Mouse (Mus musculus): Measurements from ENCODE around the gene Mast4.

Mast4 gene

DNA sequence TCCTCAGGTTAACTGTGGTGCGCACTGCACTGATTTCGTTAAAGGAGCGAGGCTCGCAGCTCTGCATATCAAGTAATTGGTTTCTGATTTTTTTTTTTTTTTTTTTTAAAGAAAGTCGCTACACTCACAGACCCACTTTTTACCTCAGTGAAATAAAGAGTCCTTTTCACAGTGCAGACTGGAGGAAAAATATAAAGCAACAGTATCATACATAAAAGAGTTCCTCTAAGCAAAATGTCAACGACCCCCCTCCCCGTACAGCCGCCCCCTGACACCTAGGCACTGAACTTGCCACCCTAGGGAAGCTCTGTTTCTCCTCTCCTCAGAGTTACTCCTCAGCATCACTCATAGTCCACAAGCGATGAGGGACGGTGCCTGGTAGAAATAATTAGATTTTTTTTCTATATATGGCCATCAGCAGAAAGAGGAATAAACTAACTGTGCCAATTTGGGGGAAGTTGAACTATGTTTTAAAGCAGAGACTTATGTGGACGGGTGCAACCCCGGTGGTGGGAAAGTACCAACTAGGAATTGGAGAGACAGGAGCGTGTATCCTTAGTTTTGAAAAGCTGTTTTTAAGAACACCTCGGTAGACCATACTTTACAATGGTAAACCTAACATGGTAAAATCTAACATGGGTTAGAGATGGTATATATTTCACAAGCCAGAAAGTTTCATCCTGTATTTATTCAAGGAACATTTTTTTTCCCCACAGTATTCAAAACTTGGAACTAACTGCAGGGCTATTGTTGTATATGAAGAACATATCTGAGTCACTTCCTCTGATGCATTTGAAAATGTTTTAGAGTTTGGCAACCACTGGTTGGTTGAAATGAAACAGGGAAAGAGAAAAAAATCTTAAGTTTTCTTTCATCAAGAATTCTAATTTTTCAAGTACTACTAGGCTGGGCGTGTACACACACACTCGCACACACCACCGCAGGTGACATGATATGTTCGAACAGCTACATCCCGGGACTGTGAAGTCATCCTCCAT lies 375.7 kb downstream of the Mast4 start:
- no peak for DNase-seq

DNA sequence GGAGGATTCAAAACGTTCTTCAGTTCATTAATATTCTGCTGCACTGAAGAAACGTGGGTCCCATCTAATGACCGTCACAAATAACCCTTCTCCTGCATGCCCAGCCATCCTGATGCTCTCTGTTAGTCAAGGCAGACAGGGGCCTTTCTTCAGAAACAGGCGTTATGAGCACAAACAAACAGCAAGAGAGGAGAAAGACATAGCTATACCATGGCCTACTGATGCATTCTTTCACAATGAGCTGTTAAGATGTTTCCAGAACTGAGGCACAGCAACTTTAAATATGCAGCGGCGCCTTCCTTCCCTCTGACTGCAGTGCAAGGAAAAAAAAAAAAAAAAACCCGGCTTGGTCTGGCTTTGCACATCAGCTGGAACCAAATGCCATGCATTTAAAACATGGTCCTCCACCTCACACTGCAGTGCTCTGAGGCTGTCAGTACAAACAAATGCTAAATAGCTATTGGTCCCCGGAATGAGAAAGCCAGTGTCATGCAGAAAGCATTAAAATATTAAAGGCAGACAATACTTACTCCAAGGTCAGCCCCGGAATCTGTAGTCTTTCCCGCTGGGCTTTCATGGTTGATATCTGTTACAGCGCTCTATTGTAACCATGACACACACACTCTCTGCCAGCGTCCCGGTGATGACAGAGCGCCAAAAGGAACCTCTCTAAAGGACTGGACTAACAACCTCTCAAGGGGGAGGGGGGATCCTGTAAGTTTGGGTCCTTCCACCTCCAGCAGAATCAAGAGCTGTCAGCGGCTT lies 376.6 kb downstream of the Mast4 start:
- peak; percentile 2 to 6 for DNase-seq

DNA sequence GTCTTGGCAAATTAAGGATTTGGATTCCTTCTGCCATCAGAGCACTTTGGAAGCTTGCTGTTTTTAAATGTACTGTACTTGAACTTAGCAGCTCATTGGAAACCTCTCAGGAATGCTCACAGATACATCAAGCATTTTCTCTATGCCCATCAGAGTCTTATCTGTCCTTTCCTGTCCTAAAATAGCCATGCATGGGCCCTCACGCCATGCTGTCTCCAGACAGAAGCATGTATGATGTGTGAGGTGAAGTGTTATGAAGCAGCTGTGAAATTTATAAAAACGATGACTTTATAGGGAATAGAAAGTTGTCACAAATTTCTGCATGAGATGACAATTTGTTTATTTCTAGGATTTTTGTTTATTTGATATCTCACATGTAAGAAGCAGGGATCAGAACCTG lies 378.8 kb downstream of the Mast4 start:
- DNase-seq = no peak

DNA sequence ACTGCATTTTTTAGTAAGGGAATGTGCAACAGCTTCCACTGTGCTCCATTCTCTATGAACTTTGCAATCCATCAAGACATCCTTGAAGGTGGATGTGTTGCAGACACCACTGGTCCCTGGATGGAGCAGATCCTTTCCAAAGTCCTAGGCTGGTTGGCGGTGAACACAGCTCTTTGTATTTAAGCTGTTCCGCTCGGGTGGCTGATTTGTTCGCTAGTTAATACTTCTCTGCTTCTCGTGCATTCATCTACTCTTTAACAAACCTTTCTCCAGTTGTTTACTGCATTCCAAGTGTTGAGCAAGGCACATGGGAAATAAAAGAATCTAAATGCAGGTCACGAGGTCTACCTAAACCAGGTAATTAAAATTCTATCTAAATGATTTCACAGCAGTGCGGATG lies 384.5 kb downstream of the Mast4 start:
- DNase-seq = peak; percentile 9 to 31

DNA sequence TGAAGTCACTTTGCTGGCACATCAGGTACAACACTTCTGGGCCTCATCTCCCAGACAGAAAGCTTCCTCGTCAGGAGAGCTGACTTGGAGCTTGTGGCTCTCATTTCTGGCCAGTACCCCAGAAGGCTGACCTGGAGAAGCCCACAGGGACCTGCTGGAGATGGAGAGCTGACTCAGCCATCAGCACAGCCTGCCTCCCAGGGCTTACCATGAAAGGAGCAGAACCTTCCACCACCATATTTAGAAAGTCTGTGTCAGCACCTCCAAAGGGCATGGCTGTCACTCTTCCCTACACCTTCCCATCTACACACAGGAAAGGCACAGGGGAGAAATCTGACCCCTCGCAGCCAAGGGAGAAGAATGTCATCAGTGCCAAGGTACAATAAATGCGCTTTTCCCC lies 385.3 kb downstream of the Mast4 start:
- DNase-seq = no peak

DNA sequence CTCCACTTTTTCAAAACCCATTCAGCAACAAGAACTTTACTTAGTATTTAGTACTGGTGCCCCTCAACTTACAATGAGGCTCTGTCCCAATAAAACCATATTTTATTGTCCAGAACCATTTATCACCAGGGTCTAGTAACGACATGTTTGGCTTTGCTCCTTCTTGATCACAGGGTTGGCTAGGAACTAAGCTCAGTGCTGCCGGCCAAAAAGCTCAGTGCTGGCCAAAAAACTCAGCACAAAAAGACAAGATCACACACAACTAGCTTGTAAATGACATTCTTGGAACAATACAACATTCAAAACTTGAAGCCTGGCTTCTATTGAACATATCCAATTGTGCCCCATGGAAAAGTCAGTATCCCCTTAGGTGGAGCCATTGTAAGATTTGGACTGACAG lies 386.8 kb downstream of the Mast4 start:
- DNase-seq = no peak

- no peak for DNase-seq
These were observed 388.1 kb downstream of the Mast4 start for GRCm38 (mm10) chr13:102946024-102946821.

GRCm38 (mm10) chr13:102945450-102945849 lies 388.8 kb downstream of the Mast4 start:
- no peak for DNase-seq

DNA sequence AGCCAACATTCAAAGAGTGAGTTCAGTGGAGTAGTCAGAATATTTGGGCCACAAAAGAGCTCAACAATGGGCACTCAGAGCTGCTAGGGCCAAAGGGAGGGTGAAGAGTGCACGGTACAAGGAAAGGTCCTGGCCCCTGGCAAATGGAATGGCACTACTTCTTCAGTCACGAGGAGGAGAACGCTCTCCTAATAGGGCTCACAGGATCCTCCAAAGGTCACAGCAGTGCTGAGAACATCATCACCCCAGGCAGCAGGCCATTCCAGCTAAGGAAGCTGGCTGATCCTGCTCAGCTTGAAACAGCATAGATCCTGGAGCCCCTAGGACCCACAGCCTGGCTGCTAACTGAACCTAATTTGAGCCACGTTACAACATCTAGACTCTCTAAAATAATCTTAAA lies 389.8 kb downstream of the Mast4 start:
- peak; percentile 35 to 49 for DNase-seq

DNA sequence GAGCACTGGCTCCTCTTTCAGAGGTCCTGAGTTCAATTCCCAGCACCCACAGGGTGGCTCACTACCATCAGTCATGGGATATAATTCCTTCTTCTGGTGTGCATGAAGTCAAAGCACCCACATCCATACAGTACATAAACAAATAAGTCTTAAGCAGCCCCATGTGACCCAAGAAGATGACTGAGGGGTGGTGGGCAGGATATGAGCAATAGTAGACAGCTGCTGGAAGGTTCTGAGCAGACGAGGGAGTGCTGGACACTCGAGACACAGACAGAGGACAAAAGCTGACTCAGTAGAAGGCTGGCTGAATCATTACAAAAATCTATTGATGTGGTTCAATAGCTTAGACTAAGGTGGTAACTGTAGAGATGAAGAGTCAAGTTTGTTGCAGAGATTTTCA lies 391.7 kb downstream of the Mast4 start:
- no peak for DNase-seq

- no peak for DNase-seq
These were observed 393.8 kb downstream of the Mast4 start for GRCm38 (mm10) chr13:102940476-102940875.

- DNase-seq = no peak
These were observed 398.1 kb downstream of the Mast4 start for GRCm38 (mm10) chr13:102936233-102936632.

DNA sequence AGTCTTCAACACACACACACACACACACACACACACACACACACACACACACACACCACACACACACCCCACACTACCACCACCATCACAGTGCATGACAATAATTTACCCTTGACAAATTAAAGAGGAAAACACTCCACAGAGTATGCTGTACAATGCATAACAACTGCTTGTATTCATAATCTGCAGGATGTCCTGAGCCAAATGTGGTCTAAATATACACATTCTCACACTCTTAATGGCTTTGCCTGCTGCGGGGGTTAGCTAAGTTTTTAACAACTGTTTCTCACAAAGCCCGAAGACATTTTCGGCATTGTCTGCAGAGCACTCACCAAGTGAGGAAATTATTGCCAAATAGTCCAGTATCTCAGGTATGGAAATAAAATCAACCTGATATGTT lies 398.5 kb downstream of the Mast4 start:
- no peak for DNase-seq

GRCm38 (mm10) chr13:102933702-102934101 lies 400.6 kb downstream of the Mast4 start:
- no peak for DNase-seq

GRCm38 (mm10) chr13:102932434-102932833 lies 401.9 kb downstream of the Mast4 start:
- no peak for DNase-seq

DNA sequence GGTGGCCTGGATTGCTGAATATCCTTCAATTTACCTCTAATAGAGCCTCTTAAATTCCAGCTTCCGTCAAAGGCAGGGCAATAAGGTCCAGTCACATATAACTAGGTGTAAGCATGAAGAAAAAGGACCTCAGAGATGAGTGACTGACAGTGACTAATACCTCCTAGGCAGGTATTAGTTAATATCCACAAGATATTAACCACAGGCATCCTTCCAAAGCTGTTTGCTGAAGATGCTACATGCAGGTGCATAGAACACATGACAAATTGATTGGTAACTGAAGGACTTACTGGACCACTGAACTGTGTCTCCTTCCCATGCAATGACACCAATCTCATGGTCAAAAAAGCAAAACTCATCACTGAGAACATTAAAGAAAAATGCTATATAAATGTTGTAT lies 402.3 kb downstream of the Mast4 start:
- no peak for DNase-seq

- DNase-seq = peak in 1 of 2 experiments; percentile 64
These were observed 408.3 kb downstream of the Mast4 start for GRCm38 (mm10) chr13:102925844-102926598.

DNA sequence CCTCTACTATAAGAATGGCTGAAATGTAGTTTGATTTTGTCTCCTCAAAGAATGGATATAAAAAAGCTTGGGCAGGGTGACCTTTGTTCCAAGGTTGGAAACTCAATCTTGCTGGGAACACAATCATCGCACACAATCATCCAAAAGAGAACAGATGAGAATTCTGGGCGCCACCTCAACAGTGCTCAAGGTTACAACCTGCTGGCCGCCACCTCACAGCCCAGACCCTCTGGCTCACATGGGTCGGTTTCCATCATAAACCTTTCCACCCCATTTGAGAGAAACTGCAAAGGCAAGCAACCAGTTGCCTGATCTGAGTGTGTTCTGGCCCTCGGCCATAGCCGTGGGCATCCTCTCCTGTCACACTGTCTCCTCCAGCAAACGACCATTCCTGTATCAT lies 414.6 kb downstream of the Mast4 start:
- no peak for DNase-seq

DNA sequence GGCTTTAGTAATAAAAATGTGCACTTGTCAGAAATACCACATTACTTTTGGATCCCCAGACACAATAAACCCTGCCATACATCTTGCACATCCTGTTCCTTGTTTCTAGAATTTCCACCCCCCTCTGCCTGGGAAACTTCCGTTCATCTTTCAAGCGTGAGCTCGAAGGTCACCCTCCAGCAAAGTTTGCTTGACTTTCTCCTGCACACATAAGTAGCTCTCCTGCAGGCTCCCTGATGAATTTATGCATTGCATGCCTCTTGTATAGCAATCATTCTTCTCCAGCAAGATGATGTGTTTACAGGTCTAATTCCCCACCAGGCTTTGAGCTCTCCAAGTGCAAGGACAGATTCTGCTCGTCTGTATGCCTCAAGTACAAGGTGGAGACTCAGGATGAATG lies 415.7 kb downstream of the Mast4 start:
- DNase-seq = no peak

GRCm38 (mm10) chr13:102915341-102915740 lies 419.0 kb downstream of the Mast4 start:
- DNase-seq = no peak

DNA sequence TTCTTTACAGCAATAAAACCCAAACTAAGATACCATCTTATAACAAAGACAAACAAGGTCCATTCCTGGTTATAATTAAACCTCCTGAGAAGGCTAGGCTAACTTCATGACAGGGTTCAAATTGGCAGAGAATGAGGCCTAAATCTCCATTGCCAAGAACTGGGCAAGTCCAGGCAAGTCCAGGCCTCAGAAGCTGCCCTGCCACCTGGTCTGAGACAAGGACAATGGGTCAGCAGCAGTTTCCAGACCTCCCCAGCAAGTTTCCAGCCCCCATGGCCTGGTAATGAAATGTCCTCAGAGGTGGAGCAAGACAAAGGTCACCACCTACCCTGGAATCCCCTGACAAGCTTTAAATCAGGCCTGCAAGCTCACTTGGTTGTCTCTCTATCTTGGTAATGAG lies 419.5 kb downstream of the Mast4 start:
- DNase-seq = no peak

DNA sequence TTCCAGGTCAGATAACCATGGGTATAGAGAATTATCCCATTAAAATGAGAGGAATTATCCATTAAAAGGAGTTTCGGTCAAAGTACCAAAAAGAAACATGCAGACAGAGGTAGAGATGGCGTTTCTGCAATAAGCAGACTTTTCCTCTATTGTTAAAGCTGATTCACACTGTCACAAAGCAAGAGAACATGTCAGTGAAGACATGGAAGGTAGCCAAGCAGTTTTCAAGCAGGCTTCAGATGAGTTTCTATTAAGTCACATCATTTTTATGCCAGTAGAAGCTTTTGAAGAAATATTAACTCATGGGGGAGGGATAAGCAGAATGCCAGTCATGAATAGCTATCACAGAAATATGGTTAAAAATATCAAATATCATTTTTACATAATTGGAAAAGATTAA lies 420.4 kb downstream of the Mast4 start:
- DNase-seq = no peak
